Mouse (Mus musculus): Measurements from ENCODE around the gene Dgkb. TPM values are rescaled to one million over a fixed set of nuclear protein-coding genes. Genes with fewer than 3 reads are reported as not detected.

Dgkb gene
- polyA plus RNA-seq, 1 experiment from 2014 or later: 6.2 TPM

GRCm38 (mm10) chr12:37889431-37889830 is 71.9 kb downstream of the Dgkb start:
- no peaks in the 10 kb centered on the region for H3K9me3 ChIP-seq
- no peaks in the 10 kb centered on the region for H3K4me1 ChIP-seq (replicated peaks)
- no peaks in the 10 kb centered on the region for H3K27me3 ChIP-seq (replicated peaks)
- no peak overlapping the region for H3K4me3 ChIP-seq (replicated peaks)
- no peak overlapping the region for H3K9ac ChIP-seq
- WGBS: 81% methylated on average over 4 of the region's 4 CpGs
- H3K4me2 ChIP-seq (replicated peaks): no peak overlapping the region
- H3K36me3 ChIP-seq: no peaks in the 10 kb centered on the region
- no peak for ATAC-seq
- no peak overlapping the region for H3K27ac ChIP-seq

- H3K4me3 ChIP-seq (replicated peaks): no peak overlapping the region
- WGBS: 91% methylated on average over 3 of the region's 3 CpGs
- H3K9ac ChIP-seq: no peak overlapping the region
- H3K36me3 ChIP-seq: no peaks in the 10 kb centered on the region
- H3K4me1 ChIP-seq (replicated peaks): no peaks in the 10 kb centered on the region
- no peaks in the 10 kb centered on the region for H3K9me3 ChIP-seq
- no peak for ATAC-seq
- no peaks in the 10 kb centered on the region for H3K27me3 ChIP-seq (replicated peaks)
- no peak overlapping the region for H3K4me2 ChIP-seq (replicated peaks)
- H3K27ac ChIP-seq: no peak overlapping the region
These were observed 73.8 kb downstream of the Dgkb start for GRCm38 (mm10) chr12:37891336-37891735.

- WGBS: 90% methylated on average over 2 of the region's 2 CpGs
- peak; percentile 53 for ATAC-seq
- H3K27me3 ChIP-seq (replicated peaks): no peaks in the 10 kb centered on the region
These were observed 124.6 kb downstream of the Dgkb start for GRCm38 (mm10) chr12:37942163-37942562.

GRCm38 (mm10) chr12:37956193-37956592 is 138.7 kb downstream of the Dgkb start:
- H3K4me1 ChIP-seq (replicated peaks): no peaks in the 10 kb centered on the region
- H3K4me3 ChIP-seq (replicated peaks): no peak overlapping the region
- H3K27ac ChIP-seq: no peak overlapping the region
- H3K9me3 ChIP-seq: no peaks in the 10 kb centered on the region; the same call in 1 of the 2 replicates
- H3K4me2 ChIP-seq (replicated peaks): no peak overlapping the region
- H3K27me3 ChIP-seq (replicated peaks): no peaks in the 10 kb centered on the region
- no peaks in the 10 kb centered on the region for H3K36me3 ChIP-seq
- no peak overlapping the region for H3K9ac ChIP-seq
- no peak for ATAC-seq
- WGBS: 76% methylated on average over 4 of the region's 4 CpGs

More at GRCm38 (mm10) chr12:37942163-37942562, 124.6 kb downstream of the Dgkb start:
- Histone ChIP-seq H3K9me3 (no peaks in the 10 kb centered on the region), H3K4me3 (replicated peaks) (no peak overlapping the region), H3K36me3 (no peaks in the 10 kb centered on the region), H3K27ac (no peak overlapping the region), H3K9ac (no peak overlapping the region), H3K4me1 (replicated peaks) (no peaks in the 10 kb centered on the region), H3K4me2 (replicated peaks) (no peak overlapping the region)

GRCm38 (mm10) chr12:37971482-37971881 is 154.0 kb downstream of the Dgkb start:
- no peak overlapping the region for H3K4me2 ChIP-seq (replicated peaks)
- H3K9ac ChIP-seq: no peak overlapping the region
- no peak overlapping the region for H3K4me3 ChIP-seq (replicated peaks)
- WGBS: 61% methylated on average over 1 of the region's 1 CpGs
- no peaks in the 10 kb centered on the region for H3K27me3 ChIP-seq (replicated peaks)
- no peaks in the 10 kb centered on the region for H3K9me3 ChIP-seq
- H3K4me1 ChIP-seq (replicated peaks): no peaks in the 10 kb centered on the region
- no peaks in the 10 kb centered on the region for H3K36me3 ChIP-seq
- no peak overlapping the region for H3K27ac ChIP-seq
- no peak for ATAC-seq

GRCm38 (mm10) chr12:37978498-37979187 is 161.1 kb downstream of the Dgkb start:
- Histone ChIP-seq H3K4me3 (replicated peaks) (no peak overlapping the region), H3K27ac (no peak overlapping the region), H3K9ac (no peak overlapping the region), H3K9me3 (no peaks in the 10 kb centered on the region), H3K4me1 (replicated peaks) (no peaks in the 10 kb centered on the region), H3K36me3 (no peaks in the 10 kb centered on the region), H3K4me2 (replicated peaks) (no peak overlapping the region), H3K27me3 (replicated peaks) (no peaks in the 10 kb centered on the region)
- WGBS: 69% methylated on average over 2 of the region's 2 CpGs
- ATAC-seq: no peak

GRCm38 (mm10) chr12:37985352-37985751 is 167.8 kb downstream of the Dgkb start:
- WGBS: 45% methylated on average over 1 of the region's 1 CpGs
- Histone ChIP-seq H3K4me1 (replicated peaks) (no peaks in the 10 kb centered on the region), H3K9ac (no peak overlapping the region), H3K4me2 (replicated peaks) (no peak overlapping the region), H3K36me3 (no peaks in the 10 kb centered on the region), H3K27ac (no peak overlapping the region), H3K27me3 (replicated peaks) (no peaks in the 10 kb centered on the region), H3K4me3 (replicated peaks) (no peak overlapping the region), H3K9me3 (no peaks in the 10 kb centered on the region)
- ATAC-seq: no peak

- 79% methylated on average over 1 of the region's 1 CpGs for WGBS
- H3K4me2 ChIP-seq (replicated peaks): no peak overlapping the region
These were observed 170.6 kb downstream of the Dgkb start for GRCm38 (mm10) chr12:37988066-37988591.

GRCm38 (mm10) chr12:37993221-37993620 is 175.7 kb downstream of the Dgkb start:
- no peak for ATAC-seq
- no peak overlapping the region for H3K27ac ChIP-seq
- no peaks in the 10 kb centered on the region for H3K4me1 ChIP-seq (replicated peaks)
- 94% methylated on average over 1 of the region's 1 CpGs for WGBS
- H3K9ac ChIP-seq: no peak overlapping the region
- no peaks in the 10 kb centered on the region for H3K9me3 ChIP-seq
- no peak overlapping the region for H3K4me2 ChIP-seq (replicated peaks)
- H3K27me3 ChIP-seq (replicated peaks): no peaks in the 10 kb centered on the region
- H3K4me3 ChIP-seq (replicated peaks): no peak overlapping the region
- no peaks in the 10 kb centered on the region for H3K36me3 ChIP-seq

More at GRCm38 (mm10) chr12:37988066-37988591, 170.6 kb downstream of the Dgkb start:
- ATAC-seq: no peak
- Histone ChIP-seq H3K9me3 (no peaks in the 10 kb centered on the region), H3K4me1 (replicated peaks) (no peaks in the 10 kb centered on the region), H3K27ac (no peak overlapping the region), H3K36me3 (no peaks in the 10 kb centered on the region), H3K4me3 (replicated peaks) (no peak overlapping the region), H3K27me3 (replicated peaks) (no peaks in the 10 kb centered on the region), H3K9ac (no peak overlapping the region)

- H3K27me3 ChIP-seq (replicated peaks): no peaks in the 10 kb centered on the region
- H3K4me2 ChIP-seq (replicated peaks): no peak overlapping the region
- no peaks in the 10 kb centered on the region for H3K9me3 ChIP-seq
- H3K27ac ChIP-seq: no peak overlapping the region
- H3K9ac ChIP-seq: no peak overlapping the region
- no peak overlapping the region for H3K4me3 ChIP-seq (replicated peaks)
- H3K4me1 ChIP-seq (replicated peaks): no peaks in the 10 kb centered on the region
- ATAC-seq: no peak
- WGBS: 49% methylated on average over 6 of the region's 6 CpGs
- no peaks in the 10 kb centered on the region for H3K36me3 ChIP-seq
These were observed 179.0 kb downstream of the Dgkb start for GRCm38 (mm10) chr12:37996417-37996946.

- no peaks in the 10 kb centered on the region for H3K27me3 ChIP-seq (replicated peaks)
- H3K4me1 ChIP-seq (replicated peaks): no peaks in the 10 kb centered on the region
- H3K27ac ChIP-seq: no peak overlapping the region
- no peaks in the 10 kb centered on the region for H3K36me3 ChIP-seq
- no peak overlapping the region for H3K4me3 ChIP-seq (replicated peaks)
- WGBS: 84% methylated on average over 4 of the region's 4 CpGs
- H3K4me2 ChIP-seq (replicated peaks): no peak overlapping the region
- ATAC-seq: no peak
- no peak overlapping the region for H3K9ac ChIP-seq
- H3K9me3 ChIP-seq: no peaks in the 10 kb centered on the region
These were observed 200.1 kb downstream of the Dgkb start for GRCm38 (mm10) chr12:38017674-38018073.

GRCm38 (mm10) chr12:38047256-38047655 is 229.7 kb downstream of the Dgkb start:
- H3K36me3 ChIP-seq: no peaks in the 10 kb centered on the region
- no peak overlapping the region for H3K4me3 ChIP-seq (replicated peaks)
- no peaks in the 10 kb centered on the region for H3K4me1 ChIP-seq (replicated peaks)
- H3K9me3 ChIP-seq: no peaks in the 10 kb centered on the region
- no peak overlapping the region for H3K4me2 ChIP-seq (replicated peaks)
- no peak for ATAC-seq
- no peak overlapping the region for H3K27ac ChIP-seq
- H3K9ac ChIP-seq: no peak overlapping the region
- WGBS: 88% methylated on average over 5 of the region's 5 CpGs
- no peaks in the 10 kb centered on the region for H3K27me3 ChIP-seq (replicated peaks)

- no peak for ATAC-seq
- WGBS: 77% methylated on average over 3 of the region's 3 CpGs
- H3K9ac ChIP-seq: no peak overlapping the region
These were observed 270.7 kb downstream of the Dgkb start for GRCm38 (mm10) chr12:38088224-38088623.

More at GRCm38 (mm10) chr12:38088224-38088623, 270.7 kb downstream of the Dgkb start:
- H3K36me3 ChIP-seq: no peaks in the 10 kb centered on the region
- no peak overlapping the region for H3K4me2 ChIP-seq (replicated peaks)
- no peaks in the 10 kb centered on the region for H3K27me3 ChIP-seq (replicated peaks)
- no peaks in the 10 kb centered on the region for H3K4me1 ChIP-seq (replicated peaks)
- H3K27ac ChIP-seq: no peak overlapping the region
- H3K4me3 ChIP-seq (replicated peaks): no peak overlapping the region
- H3K9me3 ChIP-seq: no peaks in the 10 kb centered on the region

Measured in intestine, embryonic 15.5 days (tissue).